Mouse (Mus musculus): ENCODE results near the gene Ccnb1ip1. TPM values are rescaled to one million over a fixed set of nuclear protein-coding genes. Genes with fewer than 3 reads are reported as not detected.
A peak's percentile ranks its signal among the peaks of the same experiment; 100 is the strongest.
"Not testable (repeated sequence)": the region's sequence is repeated elsewhere in the genome, so short reads cannot be mapped to it uniquely, and the experiment has no call there.

The Ccnb1ip1 gene
- not detected in 2 replicates for polyA plus RNA-seq (2015; fragmentation: Nextera tagmentation; extraction: Ambion mirVana)

DNA sequence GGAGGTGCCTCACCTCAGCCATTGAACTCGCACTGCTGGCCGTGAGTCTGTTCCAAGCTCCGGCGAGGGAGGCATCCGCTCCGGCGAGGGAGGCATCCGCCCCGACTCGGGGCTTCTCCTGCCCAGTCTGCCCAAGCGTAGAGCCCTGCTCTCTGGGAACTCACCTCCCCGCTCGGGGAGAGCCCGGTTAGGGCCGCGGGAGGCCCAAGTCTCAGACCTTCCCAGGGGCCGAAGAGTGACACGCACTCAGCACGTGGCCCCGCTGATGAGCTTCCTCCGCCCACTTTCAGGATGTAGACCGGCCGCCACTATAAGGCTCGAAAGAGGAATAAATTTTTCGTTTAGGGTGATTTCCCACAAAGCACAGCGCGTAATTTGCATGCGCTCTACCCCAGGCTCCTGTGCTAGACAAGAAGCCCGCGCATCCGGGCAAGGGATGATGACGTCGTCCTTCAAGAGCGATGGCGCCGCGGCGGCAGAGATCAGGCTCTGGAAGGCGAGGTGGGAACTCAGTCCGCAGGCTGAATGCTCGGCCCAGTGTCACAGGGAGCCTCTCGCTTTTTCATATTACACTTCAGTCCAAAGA, at the start of gene Ccnb1ip1, which contains the start of gene Parp2:
Gene Ccnb1ip1, minus strand, starts transcription at position 246 of the 586 bp plus-strand sequence.
Gene Parp2, plus strand, starts transcription at position 355 of the 586 bp plus-strand sequence.
- ATAC-seq (ENCODE audit: low FRiP score): peak; percentile 97
- peak within 1 kb of the TSS; percentile 92 for H3K27ac ChIP-seq (replicated peaks)
- WGBS: under 1% methylated on average over 42 of the region's 42 CpGs

DNA sequence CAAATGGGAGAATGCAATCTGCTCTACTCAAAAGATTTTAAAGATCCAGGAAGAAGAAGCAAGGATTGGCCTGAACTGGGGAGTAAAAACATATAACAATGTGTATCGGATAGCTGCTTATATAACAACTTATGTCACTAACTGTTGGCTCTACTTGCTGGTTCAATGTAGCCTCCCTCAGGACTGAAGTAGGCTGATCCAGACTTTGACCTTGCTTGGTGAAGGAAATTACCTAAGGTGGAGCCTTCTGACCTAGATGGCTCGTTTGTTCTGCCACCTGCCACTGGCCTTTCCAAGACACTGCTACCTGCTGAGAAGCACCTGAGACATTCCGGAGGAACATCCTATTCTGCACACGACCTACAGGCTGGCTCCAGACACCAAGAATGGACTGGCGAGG, 48.3 kb upstream of the Ccnb1ip1 start:
- Histone ChIP-seq H3K27me3 (replicated peaks) (no peaks in the 10 kb centered on the region), H3K36me3 (0 out of 2 replicates have a peak, but pooled peaks cover 3% of the 10 kb centered on the region), H3K9ac (replicated peaks) (no peak overlapping the region), H3K4me3 (replicated peaks) (no peak overlapping the region), H3K4me1 (no peaks in the 10 kb centered on the region), H3K9me3 (replicated peaks) (no peaks in the 10 kb centered on the region), H3K4me2 (no peak overlapping the region), H3K27ac (replicated peaks) (no peak overlapping the region)
- 90% methylated on average over 5 of the region's 5 CpGs for WGBS
- ATAC-seq (ENCODE audit: low FRiP score): no peak

More for the DNA sequence above, at the start of gene Ccnb1ip1, which contains the start of gene Parp2:
- Histone ChIP-seq H3K4me2 (peak within 1 kb of the TSS; percentile 65), H3K36me3 (peaks cover 21% of the 10 kb centered on the region), H3K27me3 (replicated peaks) (no peaks in the 10 kb centered on the region), H3K9ac (replicated peaks) (peak within 1 kb of the TSS; percentile 60), H3K4me3 (replicated peaks) (peak within 1 kb of the TSS; percentile 58), H3K9me3 (replicated peaks) (no peaks in the 10 kb centered on the region), H3K4me1 (peaks cover 7% of the 10 kb centered on the region)

DNA sequence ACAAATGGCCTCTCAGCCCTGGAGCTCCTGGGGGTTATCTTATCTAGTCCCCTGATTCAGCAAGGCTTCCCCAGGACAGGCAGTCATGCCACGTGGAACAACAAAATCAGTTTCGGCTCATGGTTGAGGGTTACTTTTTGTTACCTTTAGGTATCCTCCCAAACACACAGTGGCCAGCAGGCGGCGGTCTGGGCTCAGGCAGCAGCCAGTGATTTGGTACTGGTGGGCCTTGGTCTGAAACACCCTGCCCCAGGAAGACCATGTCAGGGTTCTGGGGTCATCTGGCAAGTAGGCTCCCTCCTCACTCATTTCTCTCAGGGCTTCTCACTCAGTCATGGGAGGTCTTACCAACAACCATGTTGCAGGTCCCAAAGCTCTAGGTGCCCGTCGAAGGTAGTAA, 29.7 kb upstream of the Ccnb1ip1 start:
- 78% methylated on average over 6 of the region's 6 CpGs for WGBS
- no peak overlapping the region for H3K9ac ChIP-seq (replicated peaks)
- H3K9me3 ChIP-seq (replicated peaks): no peaks in the 10 kb centered on the region
- H3K27ac ChIP-seq (replicated peaks): no peak overlapping the region
- no peak for ATAC-seq (ENCODE audit: low FRiP score)
- H3K4me3 ChIP-seq (replicated peaks): no peak overlapping the region
- no peak overlapping the region for H3K4me2 ChIP-seq
- H3K36me3 ChIP-seq: no peaks in the 10 kb centered on the region
- H3K4me1 ChIP-seq: no peaks in the 10 kb centered on the region
- no peaks in the 10 kb centered on the region for H3K27me3 ChIP-seq (replicated peaks)

DNA sequence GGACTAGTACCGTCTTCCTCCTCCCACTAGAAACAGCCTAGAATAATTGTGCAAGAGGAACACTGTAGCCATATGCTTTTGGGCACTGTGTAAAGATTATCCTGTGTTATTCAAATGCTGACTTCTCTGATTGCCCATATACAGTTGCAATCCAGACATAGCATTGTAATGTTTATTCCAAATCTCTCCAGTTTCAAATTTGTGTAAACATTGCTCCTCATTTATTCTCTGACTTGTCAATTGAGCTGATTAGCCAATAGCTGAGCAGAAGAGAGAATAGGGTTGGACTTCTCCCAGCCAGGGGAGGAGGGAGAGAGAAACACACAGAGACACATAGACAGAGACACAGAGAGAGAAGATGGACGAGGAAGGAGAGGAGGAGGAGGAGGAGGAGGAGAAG, 26.9 kb upstream of the Ccnb1ip1 start:
- Histone ChIP-seq H3K36me3 (no peaks in the 10 kb centered on the region), H3K9me3 (replicated peaks) (no peaks in the 10 kb centered on the region), H3K4me3 (replicated peaks) (no peak overlapping the region), H3K27ac (replicated peaks) (no peak overlapping the region), H3K27me3 (replicated peaks) (no peaks in the 10 kb centered on the region), H3K4me2 (no peak overlapping the region), H3K9ac (replicated peaks) (no peak overlapping the region), H3K4me1 (no peaks in the 10 kb centered on the region)
- WGBS: 65% methylated on average over 2 of the region's 2 CpGs
- ATAC-seq (ENCODE audit: low FRiP score): no peak

DNA sequence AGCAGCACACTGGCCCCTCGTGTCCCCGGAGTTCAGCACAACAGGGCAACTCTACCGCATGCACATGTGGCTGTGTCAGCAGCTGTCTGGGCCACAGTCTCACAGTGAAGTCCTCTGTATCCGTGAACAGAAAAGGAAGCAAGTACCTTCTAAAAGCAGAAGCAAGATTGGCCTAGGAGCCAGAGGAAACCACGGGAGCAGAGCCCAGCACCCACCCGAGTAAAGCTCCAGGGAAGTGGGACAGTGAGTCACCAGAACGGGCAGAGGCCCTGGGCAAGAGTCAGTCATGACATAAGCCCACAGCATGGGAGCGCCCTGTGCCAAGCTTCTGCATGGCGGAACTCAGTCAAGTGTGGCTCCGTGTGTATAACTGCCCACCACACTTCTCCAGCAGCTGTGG, 26.4 kb upstream of the Ccnb1ip1 start:
- Histone ChIP-seq H3K4me1 (no peaks in the 10 kb centered on the region), H3K9ac (replicated peaks) (no peak overlapping the region), H3K4me3 (replicated peaks) (no peak overlapping the region), H3K4me2 (no peak overlapping the region), H3K9me3 (replicated peaks) (no peaks in the 10 kb centered on the region), H3K27me3 (replicated peaks) (no peaks in the 10 kb centered on the region), H3K36me3 (no peaks in the 10 kb centered on the region), H3K27ac (replicated peaks) (no peak overlapping the region)
- 88% methylated on average over 10 of the region's 10 CpGs for WGBS
- ATAC-seq (ENCODE audit: low FRiP score): no peak

DNA sequence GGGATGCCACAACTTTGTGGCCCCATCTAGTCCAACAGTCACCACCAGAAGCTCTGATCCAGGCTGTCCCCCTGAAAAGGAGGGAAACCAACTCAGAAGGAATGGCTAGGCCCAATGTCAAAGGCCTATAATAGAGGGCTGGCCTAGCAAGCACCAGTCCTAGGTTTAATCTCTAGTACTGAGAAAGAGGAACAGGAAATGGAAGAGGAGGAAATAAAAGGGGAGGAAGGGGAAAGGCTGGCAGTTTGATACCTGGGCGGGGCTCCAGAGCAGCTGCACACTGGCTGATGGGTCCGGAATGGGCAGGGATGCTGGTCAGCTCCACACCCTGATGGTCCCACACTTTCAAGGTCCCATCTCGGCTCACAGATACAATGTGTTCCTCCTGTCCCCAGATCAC, 22.3 kb upstream of the Ccnb1ip1 start:
- ATAC-seq (ENCODE audit: low FRiP score): no peak
- Histone ChIP-seq H3K36me3 (no peaks in the 10 kb centered on the region), H3K9me3 (replicated peaks) (no peaks in the 10 kb centered on the region), H3K27ac (replicated peaks) (no peak overlapping the region), H3K4me2 (no peak overlapping the region), H3K4me1 (no peaks in the 10 kb centered on the region), H3K4me3 (replicated peaks) (no peak overlapping the region), H3K27me3 (replicated peaks) (no peaks in the 10 kb centered on the region), H3K9ac (replicated peaks) (no peak overlapping the region)
- WGBS: 81% methylated on average over 3 of the region's 3 CpGs

DNA sequence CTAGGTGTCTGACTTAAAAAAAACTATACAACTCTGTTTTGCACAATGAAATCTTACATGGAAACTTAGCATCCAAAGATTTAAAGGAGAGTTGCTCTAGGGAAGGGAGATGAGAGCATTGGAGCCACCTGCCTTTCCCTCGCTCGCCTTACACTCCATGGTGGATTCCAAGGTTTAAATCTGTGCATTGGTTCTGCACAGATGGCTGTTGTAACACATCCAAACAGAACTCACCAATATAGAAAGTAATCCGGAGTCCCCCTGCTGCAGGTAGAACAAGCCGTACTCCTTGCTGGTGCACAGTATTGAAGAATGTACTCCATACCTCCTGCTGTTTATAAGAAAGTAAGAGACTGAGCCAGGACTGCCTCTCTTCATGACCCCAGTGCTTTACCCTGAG, 19.0 kb upstream of the Ccnb1ip1 start:
- WGBS: 86% methylated on average over 4 of the region's 4 CpGs
- no peak for ATAC-seq (ENCODE audit: low FRiP score)
- H3K36me3 ChIP-seq: peaks cover 21% of the 10 kb centered on the region
- no peaks in the 10 kb centered on the region for H3K27me3 ChIP-seq (replicated peaks)
- no peaks in the 10 kb centered on the region for H3K9me3 ChIP-seq (replicated peaks)
- H3K4me1 ChIP-seq: no peaks in the 10 kb centered on the region
- H3K27ac ChIP-seq (replicated peaks): no peak overlapping the region
- no peak overlapping the region for H3K9ac ChIP-seq (replicated peaks)
- H3K4me3 ChIP-seq (replicated peaks): no peak overlapping the region
- H3K4me2 ChIP-seq: no peak overlapping the region

DNA sequence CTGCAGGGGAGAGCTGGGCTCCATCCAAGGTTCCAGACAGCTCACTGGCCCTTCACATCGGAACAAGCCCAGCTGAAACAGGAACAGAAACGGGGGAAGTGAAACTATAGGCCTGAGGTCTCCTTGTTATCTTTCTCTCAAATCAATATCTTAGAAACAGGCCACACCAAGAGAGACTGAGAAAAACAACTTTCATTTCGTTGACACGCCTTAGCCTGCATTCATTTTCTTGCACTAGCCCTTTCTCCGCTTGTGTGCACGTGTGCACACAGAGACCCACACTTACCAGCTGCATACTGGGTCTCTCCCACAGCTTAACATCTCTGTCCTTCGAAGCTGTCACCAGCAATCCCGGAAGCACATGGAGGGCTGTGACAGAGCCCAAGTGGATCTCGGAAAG, 16.7 kb upstream of the Ccnb1ip1 start:
- WGBS: 92% methylated on average over 9 of the region's 9 CpGs
- H3K36me3 ChIP-seq: peaks cover 45% of the 10 kb centered on the region

DNA sequence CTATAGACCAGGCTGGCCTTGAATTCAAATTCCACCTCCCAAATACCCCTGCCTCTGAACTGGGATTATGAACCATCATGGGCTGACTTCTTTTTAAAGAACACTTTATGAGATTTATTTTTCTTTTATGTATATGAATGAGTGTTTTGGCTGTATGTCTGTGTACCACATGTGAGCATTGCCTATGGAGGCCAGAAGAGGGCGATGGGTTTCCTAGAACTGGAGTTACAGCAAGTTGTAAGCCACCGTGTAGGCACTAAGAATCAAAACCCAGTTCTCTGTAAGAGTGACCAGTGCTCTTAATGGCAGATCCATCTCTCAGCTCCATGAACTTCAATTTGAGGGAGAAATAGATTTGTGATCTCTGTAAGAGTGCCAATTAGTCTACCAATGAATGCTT, 15.7 kb upstream of the Ccnb1ip1 start:
- Histone ChIP-seq H3K27me3 (replicated peaks) (no peaks in the 10 kb centered on the region), H3K4me1 (no peaks in the 10 kb centered on the region), H3K36me3 (peaks cover 53% of the 10 kb centered on the region), H3K9me3 (replicated peaks) (no peaks in the 10 kb centered on the region), H3K4me3 (replicated peaks) (no peak overlapping the region), H3K9ac (replicated peaks) (no peak overlapping the region), H3K4me2 (no peak overlapping the region), H3K27ac (replicated peaks) (no peak overlapping the region)
- WGBS: 82% methylated on average over 2 of the region's 2 CpGs
- ATAC-seq (ENCODE audit: low FRiP score): no peak

More for the DNA sequence above, 16.7 kb upstream of the Ccnb1ip1 start:
- H3K27me3 ChIP-seq (replicated peaks): no peaks in the 10 kb centered on the region
- H3K9me3 ChIP-seq (replicated peaks): no peaks in the 10 kb centered on the region
- H3K4me2 ChIP-seq: no peak overlapping the region
- no peak for ATAC-seq (ENCODE audit: low FRiP score)
- H3K4me1 ChIP-seq: no peaks in the 10 kb centered on the region
- H3K9ac ChIP-seq (replicated peaks): no peak overlapping the region
- H3K27ac ChIP-seq (replicated peaks): no peak overlapping the region
- no peak overlapping the region for H3K4me3 ChIP-seq (replicated peaks)

DNA sequence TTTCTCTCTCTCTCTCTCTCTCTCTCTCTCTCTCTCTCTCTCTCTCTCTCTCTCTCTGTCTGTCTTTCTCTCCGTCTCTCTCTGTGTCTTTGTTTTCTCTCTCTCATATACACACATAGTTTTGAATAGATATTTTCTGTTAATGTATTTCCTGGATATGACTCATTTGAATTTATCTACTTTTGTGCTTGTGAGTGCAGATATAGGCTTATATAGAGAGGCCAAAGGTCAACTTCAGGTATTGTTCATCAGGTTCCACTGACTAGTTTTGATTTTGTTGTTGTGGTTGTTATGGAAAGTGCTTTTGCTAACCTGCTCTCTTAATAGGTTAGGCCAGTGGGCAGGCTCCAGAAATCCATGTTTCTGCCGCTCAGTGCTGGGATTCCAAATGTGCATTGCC, 5.5 kb upstream of the Ccnb1ip1 start:
- Histone ChIP-seq H3K4me3 (replicated peaks) (no peak overlapping the region), H3K27me3 (replicated peaks) (no peaks in the 10 kb centered on the region), H3K27ac (replicated peaks) (no peak overlapping the region), H3K4me2 (no peak overlapping the region), H3K9ac (replicated peaks) (no peak overlapping the region), H3K9me3 (replicated peaks) (no peaks in the 10 kb centered on the region), H3K36me3 (peaks cover 60% of the 10 kb centered on the region), H3K4me1 (peaks cover 4% of the 10 kb centered on the region; the same call in 1 of the 2 replicates)
- no peak for ATAC-seq (ENCODE audit: low FRiP score)
- 93% methylated on average over 2 of the region's 2 CpGs for WGBS

DNA sequence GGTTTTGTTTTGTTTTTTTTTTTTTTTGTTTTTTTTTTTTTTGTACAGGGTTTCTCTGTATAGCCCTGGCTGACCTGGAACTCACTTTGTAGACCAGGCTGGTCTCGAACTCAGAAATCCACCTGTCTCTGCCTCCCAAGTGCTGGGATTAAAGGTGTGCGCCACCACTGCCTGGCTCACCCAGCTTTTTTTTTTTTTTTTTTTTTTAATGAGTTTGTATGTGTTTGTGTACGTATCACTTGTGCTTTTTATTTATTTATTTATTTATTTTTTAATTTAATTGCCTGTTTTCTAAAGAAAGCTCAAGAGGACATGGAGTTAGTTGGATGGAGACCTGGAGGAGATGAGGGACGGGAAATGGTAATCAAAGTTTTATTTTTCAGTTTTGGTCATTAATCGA, 1.1 kb downstream of the Ccnb1ip1 start:
- Histone ChIP-seq H3K36me3 (peaks cover 12% of the 10 kb centered on the region; the same call in 1 of the 2 replicates), H3K4me3 (replicated peaks) (peak overlapping the region; percentile 21; the same call in 1 of the 2 replicates), H3K27ac (replicated peaks) (peak overlapping the region; percentile 61), H3K4me2 (peak overlapping the region; percentile 65)
- H3K9me3 ChIP-seq (replicated peaks); H3K27me3 ChIP-seq (replicated peaks); ATAC-seq (ENCODE audit: low FRiP score); H3K9ac ChIP-seq (replicated peaks); H3K4me1 ChIP-seq: not testable (repeated sequence)
- 88% methylated on average over 5 of the region's 5 CpGs for WGBS

DNA sequence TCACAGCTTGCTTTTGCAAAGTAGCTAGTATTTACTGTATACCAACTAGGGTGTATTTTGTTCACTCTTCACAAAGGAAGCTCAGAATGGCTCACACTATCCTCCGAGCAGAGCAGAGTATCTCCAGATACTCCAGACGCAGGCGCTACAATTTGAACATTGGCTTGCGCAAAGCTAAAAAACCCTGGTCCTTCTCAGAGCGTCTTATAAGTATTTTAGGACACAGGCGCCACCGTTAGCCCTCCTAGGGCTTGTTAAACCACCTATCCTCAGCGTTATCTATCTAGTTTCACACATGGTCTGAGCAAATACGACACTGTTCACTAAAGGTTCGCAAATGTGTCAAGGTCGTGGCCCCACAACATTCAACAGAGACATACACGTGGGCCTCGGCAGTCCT, 2.8 kb downstream of the Ccnb1ip1 start:
- Histone ChIP-seq H3K27ac (replicated peaks) (no peak overlapping the region), H3K9ac (replicated peaks) (no peak overlapping the region), H3K27me3 (replicated peaks) (no peaks in the 10 kb centered on the region), H3K4me1 (peaks cover 10% of the 10 kb centered on the region), H3K4me2 (no peak overlapping the region), H3K36me3 (no peaks in the 10 kb centered on the region), H3K4me3 (replicated peaks) (no peak overlapping the region), H3K9me3 (replicated peaks) (no peaks in the 10 kb centered on the region)
- 74% methylated on average over 13 of the region's 13 CpGs for WGBS
- ATAC-seq (ENCODE audit: low FRiP score): no peak

Measured in neural tube, embryonic 15.5 days (tissue).